Mouse (Mus musculus): ENCODE data around the gene Tmem132a.

DNA sequence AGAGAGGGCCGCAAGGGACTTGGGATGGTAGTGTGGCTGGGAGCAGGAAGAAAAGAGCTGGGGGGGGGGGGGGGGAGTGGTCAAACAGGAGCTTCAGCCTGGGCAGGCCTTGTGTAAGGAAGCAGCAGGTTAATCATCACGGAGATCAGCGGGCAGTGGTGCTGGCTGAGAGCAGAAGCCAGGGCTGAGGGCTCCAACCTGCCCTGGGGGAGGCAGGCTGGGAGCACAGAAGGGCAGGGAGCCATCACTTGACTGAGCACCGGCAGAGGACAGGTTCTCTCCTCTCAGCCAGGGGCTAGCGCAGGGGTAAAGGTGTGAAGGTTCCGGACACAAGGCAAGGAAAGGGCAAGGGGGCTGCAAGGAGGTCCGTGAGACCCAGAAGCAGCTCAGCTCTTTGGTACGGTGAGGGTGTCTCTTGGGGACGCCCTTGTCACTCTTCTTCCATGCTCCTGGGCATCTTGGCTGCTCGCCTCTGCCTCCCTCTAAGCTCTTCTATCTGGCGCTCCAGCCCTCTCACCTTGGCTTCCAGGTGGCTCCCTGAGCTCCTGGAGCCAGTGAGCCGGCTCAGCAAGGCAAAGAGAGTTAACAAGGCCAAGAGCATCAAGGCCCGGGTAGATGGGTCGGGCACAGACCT, 1.7 kb upstream of the Tmem132a start:
- TF ChIP-seq EP300 (IDR thresholded peaks at IDR 0.05; ENCODE audit: low read depth) (no peak), CTCF (IDR thresholded peaks at IDR 0.05; ENCODE audit: low read depth) (no peak)

Data from liver, postnatal 0 days (tissue).